In the genomic region with DNA sequence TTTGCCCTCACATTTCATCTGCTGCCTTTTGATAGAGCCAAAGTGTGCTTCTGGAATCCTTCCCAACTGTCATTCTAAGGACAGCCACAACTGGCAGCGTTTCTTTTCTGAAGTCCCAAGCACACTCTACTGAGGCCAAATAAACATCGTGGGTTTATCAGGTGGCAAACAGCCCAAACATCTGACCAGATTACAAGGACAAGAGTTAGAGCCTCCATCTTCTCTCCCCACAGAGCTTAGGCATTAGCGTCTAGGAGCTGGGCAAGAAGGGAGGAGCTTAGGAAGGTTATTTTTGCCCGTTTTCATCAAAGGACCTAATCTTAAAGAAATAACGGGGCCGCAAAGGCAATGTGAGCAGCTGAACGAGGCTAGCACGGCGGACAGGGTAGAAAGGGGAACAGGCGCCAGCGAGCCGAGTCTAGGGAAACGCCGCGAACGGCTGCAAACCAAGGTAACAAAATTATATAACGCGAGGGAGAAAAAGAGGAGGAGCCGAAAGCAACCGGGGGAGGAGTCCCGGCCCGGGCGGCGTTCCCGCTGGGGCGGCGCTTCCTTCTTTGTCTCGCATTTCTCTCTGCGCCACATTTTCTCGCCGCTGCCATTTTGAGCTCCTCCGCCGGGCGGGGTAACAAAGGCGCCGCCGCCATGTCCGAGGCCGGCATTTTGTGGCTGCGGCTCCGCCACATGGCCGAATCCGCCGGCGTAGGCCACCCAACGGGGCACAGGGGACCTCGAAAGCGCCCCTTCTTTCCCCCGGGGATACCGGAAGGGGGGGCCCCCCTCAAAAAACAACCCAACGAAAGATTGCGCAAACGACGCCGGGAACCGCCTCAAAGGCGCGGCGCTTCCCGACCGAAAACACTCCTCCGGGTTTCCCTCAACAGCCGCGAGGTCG, we compare ENCODE assay signal across 8 mouse cellular contexts. TPM values are rescaled to one million over a fixed set of nuclear protein-coding genes. Genes with fewer than 3 reads are reported as not detected.
A peak's percentile ranks its signal among the peaks of the same experiment; 100 is the strongest.
DNase-seq lines count a peak whose midpoint lies in the region; ATAC-seq and TF ChIP-seq lines count a peak whose summit lies in the region.

No protein-coding gene starts in this region.

- H3K36me3 ChIP-seq in ES-E14 (ENCODE audit: control insufficient read depth, insufficient read depth, low read length, poor library complexity, severe bottlenecking) = peaks cover 36% of the 10 kb centered on the region
- peaks cover 29% of the 10 kb centered on the region for H3K36me3 ChIP-seq in forebrain, embryonic 16.5 days (ENCODE audit: control insufficient read depth, insufficient read depth)
- H3K36me3 ChIP-seq in lung, embryonic 14.5 days (ENCODE audit: insufficient read depth) = peaks cover 61% of the 10 kb centered on the region

- peak overlapping the region; percentile 89 to 96 for H3K4me3 ChIP-seq in ES-E14 (ENCODE audit: insufficient read depth in 1 of 2, low read depth in 1 of 2, low read length in 2 of 2, poor library complexity in 1 of 2, severe bottlenecking in 1 of 2)
- H3K4me3 ChIP-seq in forebrain, embryonic 16.5 days (replicated peaks; ENCODE audit: low read length) = peak overlapping the region; percentile 99
- peak overlapping the region; percentile 76 for H3K4me3 ChIP-seq in lung, embryonic 14.5 days (ENCODE audit: low read depth, low read length)

- no peaks in the 10 kb centered on the region for H3K9me3 ChIP-seq in ES-E14 (ENCODE audit: control insufficient read depth, insufficient read depth, low read depth, low read length)
- no peaks in the 10 kb centered on the region for H3K9me3 ChIP-seq in forebrain, embryonic 16.5 days (ENCODE audit: control insufficient read depth, low read length)
- no peaks in the 10 kb centered on the region for H3K9me3 ChIP-seq in lung, embryonic 14.5 days (ENCODE audit: low read depth, low read length)

- peak; percentile 39 for ATAC-seq in forebrain, embryonic 16.5 days
- peak; percentile 14; the same call in 1 of the 2 replicates for ATAC-seq in lung, embryonic 14.5 days (ENCODE audit: insufficient read depth)
- peak; percentile 27 for ATAC-seq in neutrophil, adult 5-6 weeks (ENCODE audit: extremely low read depth, insufficient number of reproducible peaks, low FRiP score, poor library complexity, severe bottlenecking)

- peak overlapping the region; percentile 86 for H3K4me2 ChIP-seq in forebrain, embryonic 16.5 days (ENCODE audit: low read length)
- peak overlapping the region; percentile 67 for H3K4me2 ChIP-seq in lung, embryonic 14.5 days

- H3K27ac ChIP-seq in ES-E14 (ENCODE audit: insufficient read depth, low read depth, low read length, poor library complexity, severe bottlenecking) = peak overlapping the region; percentile 93
- peak overlapping the region; percentile 97 for H3K27ac ChIP-seq in forebrain, embryonic 16.5 days (ENCODE audit: low read length)
- H3K27ac ChIP-seq in lung, embryonic 14.5 days (ENCODE audit: low read depth) = peak overlapping the region; percentile 100

- H3K9ac ChIP-seq in ES-E14 (ENCODE audit: insufficient read depth, low read depth, low read length, poor library complexity, severe bottlenecking) = peak overlapping the region; percentile 96
- peak overlapping the region; percentile 89 for H3K9ac ChIP-seq in forebrain, embryonic 16.5 days (replicated peaks; ENCODE audit: low read depth, low read length)
- peak overlapping the region; percentile 100 for H3K9ac ChIP-seq in lung, embryonic 14.5 days

- under 1% methylated on average over 65 of the region's 65 CpGs for WGBS in forebrain, embryonic 16.5 days
- WGBS in lung, embryonic 14.5 days = under 1% methylated on average over 65 of the region's 65 CpGs

- in situ Hi-C loops in ES-E14 (cut with MboI; ENCODE audit: low sequenced_read_pairs in 2 of 2, unreplicated experiment in 2 of 2) = no loop called here

- peak; percentile 69 for DNase-seq in ES-E14 (ENCODE audit: low read depth, low spot score)
- DNase-seq in cerebellum, adult 11-12 months = peak; percentile 88
- DNase-seq in heart, postnatal 36 days = peak; percentile 91 to 93
- DNase-seq in layer of hippocampus, adult 8-10 months (ENCODE audit: low spot score in 2 of 2) = peak; percentile 84 to 88
- DNase-seq in lung, embryonic 14.5 days = peak; percentile 96
- peak; percentile 87 for DNase-seq in testis, postnatal 14 days (ENCODE audit: low spot score)

- intact Hi-C loops in heart, postnatal 36 days (cut with DNase I) = loop anchor here (2.0 kb wide), 1 partner anchor 133 kb away; the partner anchor contains the start of gene Smurf2

- TF ChIP-seq CTCF in lung, embryonic 14.5 days (IDR thresholded peaks at IDR 0.05; ENCODE audit: low read depth) = no peak

- no peaks in the 10 kb centered on the region for H3K27me3 ChIP-seq in forebrain, embryonic 16.5 days (replicated peaks; ENCODE audit: control insufficient read depth, insufficient read depth, low read length)
- no peaks in the 10 kb centered on the region for H3K27me3 ChIP-seq in lung, embryonic 14.5 days (ENCODE audit: insufficient read depth, low read length)

- H3K4me1 ChIP-seq in ES-E14 (ENCODE audit: control insufficient read depth in 2 of 2, insufficient read depth in 2 of 2, low read length in 2 of 2, poor library complexity in 1 of 2) = peaks cover 0 to 2% of the 10 kb centered on the region in 2 experiments; a peak in 1 of 4 replicates
- H3K4me1 ChIP-seq in forebrain, embryonic 16.5 days (replicated peaks; ENCODE audit: control insufficient read depth, insufficient read depth, low read length) = peaks cover 21% of the 10 kb centered on the region
- peaks cover 10% of the 10 kb centered on the region for H3K4me1 ChIP-seq in lung, embryonic 14.5 days (ENCODE audit: insufficient read depth)

TF ChIP-seq in ES-E14, 5 proteins besides CTCF, POLR2A, EP300 and RAD21:
- TF ChIP-seq ZNF384 (IDR thresholded peaks at IDR 0.05; ENCODE audit: low read depth, low read length) (no peak), ZC3H11A (IDR thresholded peaks at IDR 0.05; ENCODE audit: borderline replicate concordance, low read depth, low read length) (no peak), MAFK (IDR thresholded peaks at IDR 0.05; ENCODE audit: insufficient read depth, low read depth, low read length) (no peak), HCFC1 (IDR thresholded peaks at IDR 0.05; ENCODE audit: borderline replicate concordance, insufficient read depth, low read length) (no peak), CHD2 (IDR thresholded peaks at IDR 0.05; ENCODE audit: low read depth, low read length) (no peak)
TF ChIP-seq in ES-E14: peak in this region for 0.

RNA-seq across cellular contexts. Expression of gene Ddx5, which starts 1.6 kb away (rescaled TPM):
- total RNA-seq in ES-E14 (2012; rRNA removed) = 300 and 403 TPM in 2 replicates
- polyA plus RNA-seq in forebrain, embryonic 16.5 days (2015; fragmentation: Nextera tagmentation; extraction: Ambion mirVana) = 520 and 566 TPM in 2 replicates
- total RNA-seq in heart, postnatal 36 days (2021) = 100 to 1,000 TPM; 317 to 377 TPM
- total RNA-seq in layer of hippocampus, adult 8-10 months (2022) = 100 to 1,000 TPM; 697 to 742 (median 710) TPM
- 408 and 429 TPM in 2 replicates for polyA plus RNA-seq in lung, embryonic 14.5 days (2014; fragmentation: Nextera tagmentation; extraction: Ambion mirVana)
- total RNA-seq in neutrophil, adult 5-6 weeks (2017) = 3,680 and 4,160 TPM in 2 replicates

RNA-seq across cellular contexts. Expression of gene Cep95, which starts 1.7 kb away (rescaled TPM):
- 14.1 and 15.4 TPM in 2 replicates for total RNA-seq in ES-E14 (2012; rRNA removed)
- 22.5 and 25.9 TPM in 2 replicates for polyA plus RNA-seq in forebrain, embryonic 16.5 days (2015; fragmentation: Nextera tagmentation; extraction: Ambion mirVana)
- total RNA-seq in heart, postnatal 36 days (2021) = 1 to 10 TPM; 6.3 to 7.7 TPM
- 10 to 100 TPM in 3 of 4 experiments, 1 to 10 TPM in 1; 9.1 to 15.6 (median 13.8) TPM for total RNA-seq in layer of hippocampus, adult 8-10 months (2022)
- polyA plus RNA-seq in lung, embryonic 14.5 days (2014; fragmentation: Nextera tagmentation; extraction: Ambion mirVana) = 17.1 and 18.8 TPM in 2 replicates
- total RNA-seq in neutrophil, adult 5-6 weeks (2017) = 73.4 and 82.5 TPM in 2 replicates

RNA-seq across cellular contexts. Expression of gene Polg2, which starts 8.0 kb away (rescaled TPM):
- 8.7 and 11.4 TPM in 2 replicates for total RNA-seq in ES-E14 (2012; rRNA removed)
- 8.8 and 8.9 TPM in 2 replicates for polyA plus RNA-seq in forebrain, embryonic 16.5 days (2015; fragmentation: Nextera tagmentation; extraction: Ambion mirVana)
- total RNA-seq in heart, postnatal 36 days (2021) = 1 to 10 TPM; 4.4 to 4.5 TPM
- total RNA-seq in layer of hippocampus, adult 8-10 months (2022) = 1 to 10 TPM; 3.4 to 5.6 (median 3.7) TPM
- 8.6 and 9.9 TPM in 2 replicates for polyA plus RNA-seq in lung, embryonic 14.5 days (2014; fragmentation: Nextera tagmentation; extraction: Ambion mirVana)
- total RNA-seq in neutrophil, adult 5-6 weeks (2017) = 83.1 and 88.6 TPM in 2 replicates

RNA-seq across cellular contexts. Expression of gene Milr1, which starts 36.4 kb away (rescaled TPM):
- 0.58 TPM in 1 of 2 replicates, not detected in the other for total RNA-seq in ES-E14 (2012; rRNA removed)
- polyA plus RNA-seq in forebrain, embryonic 16.5 days (2015; fragmentation: Nextera tagmentation; extraction: Ambion mirVana) = 0.35 and 0.72 TPM in 2 replicates
- total RNA-seq in heart, postnatal 36 days (2021) = 1 to 10 TPM in 1 of 2 experiments, under 1 TPM in 1; 0.97 to 1.0 TPM
- total RNA-seq in layer of hippocampus, adult 8-10 months (2022) = 1 to 10 TPM in 2 of 4 experiments, not detected in 2; 4.9 to 6.2 TPM
- 1.6 and 1.7 TPM in 2 replicates for polyA plus RNA-seq in lung, embryonic 14.5 days (2014; fragmentation: Nextera tagmentation; extraction: Ambion mirVana)
- total RNA-seq in neutrophil, adult 5-6 weeks (2017) = 63.2 and 73.4 TPM in 2 replicates

RNA-seq across cellular contexts. Expression of gene Pecam1, which starts 37.0 kb away (rescaled TPM):
- 83.9 and 117 TPM in 2 replicates for total RNA-seq in ES-E14 (2012; rRNA removed)
- 14.7 and 18.3 TPM in 2 replicates for polyA plus RNA-seq in forebrain, embryonic 16.5 days (2015; fragmentation: Nextera tagmentation; extraction: Ambion mirVana)
- 100 to 1,000 TPM; 120 to 139 TPM for total RNA-seq in heart, postnatal 36 days (2021)
- 10 to 100 TPM; 16.0 to 21.1 (median 18.0) TPM for total RNA-seq in layer of hippocampus, adult 8-10 months (2022)
- polyA plus RNA-seq in lung, embryonic 14.5 days (2014; fragmentation: Nextera tagmentation; extraction: Ambion mirVana) = 89.5 and 95.9 TPM in 2 replicates
- total RNA-seq in neutrophil, adult 5-6 weeks (2017) = 144 and 151 TPM in 2 replicates

Comparison
In these comparisons a context has a peak if more than half of its experiments do, and no peak if none do; other contexts are left out.
1. Peak in every context shown above with its lines: DNase-seq, ATAC-seq, H3K4me3 ChIP-seq and H3K27ac ChIP-seq.